Mouse (Mus musculus): ENCODE measurements at regions not wholly inside any gene's neighbourhood (a gene's known extent, or its start where the extent isn't known, plus 50 kb on each side); places are given as distances from the start of the nearest gene placed in this dataset.
A peak's percentile ranks its signal among the peaks of the same experiment; 100 is the strongest.

DNA sequence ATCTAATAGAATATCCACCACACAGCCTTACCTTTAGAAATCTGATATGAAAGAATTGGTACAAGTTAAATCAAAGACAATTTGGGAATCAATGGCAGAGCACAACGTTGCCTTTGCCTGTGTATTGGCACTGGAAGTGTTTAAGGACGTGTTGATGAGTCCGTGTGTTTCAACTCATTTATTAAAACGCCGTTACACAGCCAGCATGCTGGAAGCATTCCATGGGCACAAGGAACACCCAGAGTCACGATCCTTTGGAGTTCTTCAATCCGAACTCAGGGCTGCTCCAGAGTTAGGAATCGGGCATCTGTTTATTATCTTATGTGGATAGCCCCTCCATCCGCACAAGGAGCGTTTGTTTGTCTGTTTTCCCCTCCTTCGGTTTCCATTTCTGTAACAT is 244.2 kb downstream of the Hs3st3b1 start:
- Histone ChIP-seq H3K9ac (replicated peaks) (no peak overlapping the region), H3K4me2 (replicated peaks) (0 out of 2 replicates have a peak overlapping the region, but pooled peaks have one; percentile 14), H3K9me3 (no peaks in the 10 kb centered on the region), H3K4me1 (peaks cover 11% of the 10 kb centered on the region), H3K4me3 (no peak overlapping the region), H3K27ac (replicated peaks) (no peak overlapping the region), H3K36me3 (no peaks in the 10 kb centered on the region), H3K27me3 (no peaks in the 10 kb centered on the region)
- ATAC-seq (replicated peaks), result no peak
- 46% methylated on average over 11 of the region's 11 CpGs for WGBS

DNA sequence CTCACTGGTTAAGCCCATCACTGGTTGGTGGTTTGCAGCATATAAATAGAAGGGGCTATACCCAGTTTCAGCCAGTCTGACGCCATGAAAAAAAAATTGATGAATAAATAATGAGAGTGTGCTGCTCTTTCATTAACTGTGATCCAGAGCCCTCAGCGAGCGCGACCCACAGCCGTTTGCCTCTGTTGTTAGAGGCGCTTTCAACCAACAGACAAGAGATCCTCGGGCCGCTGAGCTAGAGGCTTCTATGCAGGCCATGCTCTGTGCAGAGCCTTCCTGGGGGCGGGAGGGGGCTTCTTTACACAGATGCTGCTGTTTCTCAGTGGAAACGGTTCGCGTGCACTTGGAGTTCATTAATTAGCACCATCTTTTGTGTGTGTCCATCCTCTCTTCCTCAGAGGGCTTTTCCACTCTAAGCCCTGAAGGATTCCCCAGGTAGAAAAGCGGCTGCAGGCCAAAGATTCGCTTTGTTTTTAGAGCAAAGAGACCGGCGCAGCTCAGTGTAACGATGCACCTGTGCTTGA is 243.6 kb downstream of the Hs3st3b1 start:
- H3K9ac ChIP-seq (replicated peaks), result no peak overlapping the region
- no peak overlapping the region for H3K27ac ChIP-seq (replicated peaks)
- no peak for ATAC-seq (replicated peaks)
- H3K9me3 ChIP-seq, result no peaks in the 10 kb centered on the region
- no peaks in the 10 kb centered on the region for H3K36me3 ChIP-seq
- 0 out of 2 replicates have a peak overlapping the region, but pooled peaks have one; percentile 14 for H3K4me2 ChIP-seq (replicated peaks)
- H3K4me1 ChIP-seq, result peaks cover 11% of the 10 kb centered on the region
- H3K4me3 ChIP-seq, result no peak overlapping the region
- H3K27me3 ChIP-seq, result no peaks in the 10 kb centered on the region
- 17% methylated on average over 17 of the region's 17 CpGs for WGBS

DNA sequence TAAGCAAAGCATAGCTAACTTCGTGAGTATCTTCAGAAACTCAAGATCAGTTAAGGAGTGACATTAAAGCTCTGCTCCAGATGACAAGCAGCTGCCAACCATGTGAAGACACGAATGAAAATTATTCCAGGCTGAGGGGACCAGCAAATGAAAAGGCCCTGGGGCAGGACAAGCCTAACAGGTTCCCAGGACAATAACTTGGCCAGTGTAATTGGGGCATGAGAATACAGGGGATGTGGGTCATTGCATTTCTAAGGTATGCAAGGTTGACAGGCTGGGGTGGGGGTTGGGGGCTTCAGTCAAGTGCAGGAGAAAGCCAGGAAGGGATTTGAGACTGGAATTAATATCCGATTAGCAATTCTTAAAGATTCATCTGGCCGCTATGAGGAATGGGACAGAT is 242.6 kb downstream of the Hs3st3b1 start:
- no peaks in the 10 kb centered on the region for H3K9me3 ChIP-seq
- no peak overlapping the region for H3K9ac ChIP-seq (replicated peaks)
- no peak overlapping the region for H3K27ac ChIP-seq (replicated peaks)
- H3K4me2 ChIP-seq (replicated peaks), result no peak overlapping the region
- ATAC-seq (replicated peaks), result no peak
- H3K4me1 ChIP-seq, result peaks cover 11% of the 10 kb centered on the region
- H3K27me3 ChIP-seq, result no peaks in the 10 kb centered on the region
- H3K36me3 ChIP-seq, result no peaks in the 10 kb centered on the region
- H3K4me3 ChIP-seq, result no peak overlapping the region
- WGBS, result 66% methylated on average over 4 of the region's 4 CpGs

DNA sequence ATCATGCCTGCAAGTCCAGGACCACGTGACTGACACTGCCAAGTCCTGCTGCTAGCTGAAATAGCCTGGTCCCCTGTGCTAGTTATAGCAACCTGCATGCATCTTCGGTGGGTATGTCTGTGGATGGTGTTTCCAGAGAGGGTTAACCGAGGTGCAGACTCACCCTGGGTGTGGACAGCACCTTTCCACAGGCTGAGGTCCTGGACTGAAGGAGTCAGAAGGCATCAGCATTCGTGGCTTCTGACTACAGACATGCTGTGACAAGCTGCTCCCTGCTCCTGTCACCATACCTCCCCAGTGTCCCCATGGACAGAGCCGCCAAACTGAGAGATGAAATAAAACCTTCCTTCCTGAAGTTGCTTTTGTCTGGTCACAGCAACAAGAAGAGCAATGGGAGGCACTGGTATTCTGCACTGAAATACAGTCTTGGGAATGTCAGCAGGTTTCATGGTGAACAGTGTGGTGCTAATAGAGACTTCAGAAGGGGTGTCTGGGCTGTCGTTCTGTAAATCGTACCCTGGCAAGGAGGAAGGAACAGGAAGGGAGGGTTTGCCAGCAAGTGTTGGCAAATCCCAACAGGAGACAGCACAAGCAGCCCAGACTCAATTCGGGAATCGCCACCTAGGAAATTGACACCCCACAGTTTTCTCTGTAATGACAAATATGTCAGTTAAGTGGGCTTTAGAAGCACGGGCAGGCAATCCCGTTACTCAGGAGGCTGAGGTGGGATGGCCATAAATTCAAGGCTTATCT is 237.7 kb downstream of the Hs3st3b1 start:
- no peak for ATAC-seq (replicated peaks)
- H3K27me3 ChIP-seq, result no peaks in the 10 kb centered on the region
- WGBS, result 59% methylated on average over 11 of the region's 11 CpGs
- H3K36me3 ChIP-seq, result no peaks in the 10 kb centered on the region
- H3K4me1 ChIP-seq, result no peaks in the 10 kb centered on the region; the same call in 1 of the 2 replicates
- no peaks in the 10 kb centered on the region for H3K9me3 ChIP-seq
- no peak overlapping the region for H3K9ac ChIP-seq (replicated peaks)
- no peak overlapping the region for H3K4me2 ChIP-seq (replicated peaks)
- no peak overlapping the region for H3K4me3 ChIP-seq
- H3K27ac ChIP-seq (replicated peaks), result 0 out of 2 replicates have a peak overlapping the region, but pooled peaks have one; percentile 37

DNA sequence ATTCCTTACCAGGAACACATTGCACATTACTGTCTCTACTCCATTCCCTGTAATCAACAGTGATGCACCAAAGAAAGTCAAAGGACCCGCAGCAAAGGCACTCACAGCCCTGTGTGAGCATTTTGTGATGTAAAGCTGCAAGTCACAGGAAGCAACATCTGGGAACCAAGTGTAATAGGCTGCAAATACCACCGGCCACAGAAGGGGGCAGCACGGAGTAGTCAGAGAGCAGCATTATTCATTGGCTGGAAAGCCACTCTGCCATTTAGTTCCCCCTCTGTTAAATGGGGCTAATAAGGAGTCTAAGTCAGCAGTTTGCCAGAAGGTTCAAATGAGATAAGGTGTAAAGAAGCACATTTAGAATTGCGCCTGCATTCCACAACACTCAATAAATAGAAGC is 231.0 kb downstream of the Hs3st3b1 start:
- H3K9ac ChIP-seq (replicated peaks), result no peak overlapping the region
- H3K4me3 ChIP-seq, result no peak overlapping the region
- no peak for ATAC-seq (replicated peaks)
- WGBS, result 46% methylated on average over 4 of the region's 4 CpGs
- no peaks in the 10 kb centered on the region for H3K27me3 ChIP-seq
- no peaks in the 10 kb centered on the region for H3K9me3 ChIP-seq
- H3K36me3 ChIP-seq, result no peaks in the 10 kb centered on the region
- no peaks in the 10 kb centered on the region for H3K4me1 ChIP-seq
- no peak overlapping the region for H3K27ac ChIP-seq (replicated peaks)
- H3K4me2 ChIP-seq (replicated peaks), result no peak overlapping the region

DNA sequence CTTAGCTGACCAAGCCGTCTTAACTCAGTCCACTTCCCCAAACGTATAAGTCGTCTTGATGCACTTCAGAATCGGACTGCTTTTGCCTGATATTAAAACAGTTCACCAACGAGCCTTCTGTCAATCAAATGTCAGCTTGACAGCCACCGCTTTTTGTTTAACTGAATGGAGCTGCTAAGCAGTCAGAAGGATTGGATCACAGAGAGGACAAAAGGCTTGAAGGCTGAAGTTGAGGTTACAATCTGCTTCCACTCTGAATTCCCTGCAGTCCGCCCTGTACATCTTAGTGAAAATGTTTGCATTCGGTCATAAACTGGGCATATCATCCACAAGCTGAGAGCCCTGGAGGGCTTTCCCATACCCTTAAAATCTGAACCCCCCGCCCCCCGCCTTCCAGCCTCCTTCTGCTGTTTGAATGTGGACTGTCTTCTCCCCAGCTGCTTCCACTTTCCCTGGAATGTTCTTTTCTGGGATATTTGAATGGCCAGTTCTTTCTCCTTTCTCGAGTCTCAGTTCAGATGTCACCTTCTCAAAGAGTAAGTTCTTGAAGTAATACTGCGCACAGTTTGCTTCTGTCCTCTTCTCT is 217.0 kb downstream of the Hs3st3b1 start:
- Histone ChIP-seq H3K4me3 (no peak overlapping the region), H3K9me3 (no peaks in the 10 kb centered on the region), H3K27me3 (peaks cover 5% of the 10 kb centered on the region; the same call in 1 of the 2 replicates), H3K4me2 (replicated peaks) (no peak overlapping the region), H3K27ac (replicated peaks) (no peak overlapping the region), H3K4me1 (peaks cover 36% of the 10 kb centered on the region), H3K36me3 (no peaks in the 10 kb centered on the region), H3K9ac (replicated peaks) (no peak overlapping the region)
- WGBS, result 25% methylated on average over 12 of the region's 12 CpGs
- no peak for ATAC-seq (replicated peaks)

GRCm38 (mm10) chr11:63706057-63706456 is 216.0 kb downstream of the Hs3st3b1 start:
- Histone ChIP-seq H3K36me3 (no peaks in the 10 kb centered on the region), H3K27ac (replicated peaks) (no peak overlapping the region), H3K4me3 (no peak overlapping the region), H3K4me2 (replicated peaks) (no peak overlapping the region), H3K4me1 (peaks cover 36% of the 10 kb centered on the region), H3K9ac (replicated peaks) (no peak overlapping the region), H3K9me3 (no peaks in the 10 kb centered on the region), H3K27me3 (peaks cover 5% of the 10 kb centered on the region; the same call in 1 of the 2 replicates)
- 41% methylated on average over 8 of the region's 8 CpGs for WGBS
- ATAC-seq (replicated peaks), result no peak

DNA sequence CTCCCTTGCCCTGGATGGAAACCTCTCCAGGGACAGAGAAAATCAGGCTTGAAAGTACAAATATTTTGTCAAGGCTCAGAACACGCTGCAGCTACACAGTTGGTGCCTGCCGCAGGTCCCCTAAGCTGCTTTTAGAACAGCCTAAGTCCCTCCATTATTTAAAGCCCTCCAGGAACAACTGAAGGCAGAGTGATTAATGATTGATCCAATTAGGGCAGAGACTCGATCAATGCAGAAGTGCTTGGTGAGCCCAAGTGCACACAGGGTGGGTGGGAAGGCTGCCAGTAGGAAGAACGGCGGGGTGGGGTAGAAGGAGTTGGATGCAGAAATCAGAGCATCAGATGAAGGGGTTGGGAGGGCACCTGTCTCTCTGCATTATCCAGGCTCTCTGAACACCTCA is 215.0 kb downstream of the Hs3st3b1 start:
- Histone ChIP-seq H3K9ac (replicated peaks) (no peak overlapping the region), H3K27me3 (peaks cover 5% of the 10 kb centered on the region; the same call in 1 of the 2 replicates), H3K27ac (replicated peaks) (no peak overlapping the region), H3K4me1 (peaks cover 36% of the 10 kb centered on the region), H3K36me3 (no peaks in the 10 kb centered on the region), H3K4me3 (no peak overlapping the region), H3K9me3 (no peaks in the 10 kb centered on the region), H3K4me2 (replicated peaks) (no peak overlapping the region)
- WGBS, result 7% methylated on average over 5 of the region's 5 CpGs
- no peak for ATAC-seq (replicated peaks)

GRCm38 (mm10) chr11:63708412-63708811 is 213.7 kb downstream of the Hs3st3b1 start:
- 32% methylated on average over 4 of the region's 4 CpGs for WGBS
- H3K9me3 ChIP-seq, result no peaks in the 10 kb centered on the region
- H3K27ac ChIP-seq (replicated peaks), result peak overlapping the region; percentile 3; the same call in 1 of the 2 replicates
- no peak overlapping the region for H3K4me3 ChIP-seq
- H3K4me2 ChIP-seq (replicated peaks), result no peak overlapping the region
- ATAC-seq (replicated peaks), result peak; percentile 71; the same call in 1 of the 2 replicates
- peaks cover 36% of the 10 kb centered on the region for H3K4me1 ChIP-seq
- H3K36me3 ChIP-seq, result no peaks in the 10 kb centered on the region
- H3K27me3 ChIP-seq, result peaks cover 5% of the 10 kb centered on the region; the same call in 1 of the 2 replicates
- no peak overlapping the region for H3K9ac ChIP-seq (replicated peaks)

DNA sequence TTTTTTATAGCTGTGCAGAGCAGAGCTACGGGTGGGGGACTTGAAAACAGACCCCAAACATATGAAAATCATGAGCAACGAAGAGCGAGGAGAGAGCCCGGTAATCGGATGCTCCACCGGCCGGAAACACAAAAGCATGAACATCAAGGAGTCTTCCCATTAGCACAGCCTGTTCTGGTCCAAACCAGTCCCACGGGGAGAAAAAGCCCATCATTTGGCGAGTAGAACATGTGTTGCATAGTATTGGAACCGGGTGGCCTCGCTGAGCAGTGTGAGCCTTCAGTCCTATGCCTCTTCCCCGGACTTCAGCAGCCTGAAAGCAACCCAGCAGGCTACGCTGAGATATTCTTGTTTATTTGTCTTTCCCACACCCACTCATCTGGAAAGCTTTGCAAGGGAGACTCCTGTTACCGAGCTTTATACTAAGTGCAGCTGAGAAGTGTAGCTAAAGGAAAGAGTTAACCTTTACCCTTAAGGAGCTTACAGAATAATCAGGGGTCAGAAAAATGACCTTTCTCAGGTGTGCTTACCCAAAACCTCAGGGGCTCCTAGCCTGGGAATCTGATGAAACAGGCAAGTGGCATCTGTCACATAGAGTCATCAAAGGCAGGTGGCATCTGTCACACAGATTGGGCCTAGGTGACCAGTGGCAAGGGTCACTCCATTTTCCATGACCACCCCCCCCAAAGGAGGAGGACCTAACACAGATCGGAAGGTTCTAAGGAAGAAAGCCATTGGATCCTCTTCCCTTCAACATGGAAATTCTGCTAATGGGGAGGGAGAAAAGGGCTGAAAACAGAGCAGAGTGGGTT is 209.8 kb downstream of the Hs3st3b1 start:
- Histone ChIP-seq H3K36me3 (no peaks in the 10 kb centered on the region), H3K4me1 (peaks cover 14% of the 10 kb centered on the region), H3K4me2 (replicated peaks) (no peak overlapping the region), H3K9me3 (no peaks in the 10 kb centered on the region), H3K27me3 (no peaks in the 10 kb centered on the region), H3K27ac (replicated peaks) (no peak overlapping the region), H3K4me3 (no peak overlapping the region), H3K9ac (replicated peaks) (no peak overlapping the region)
- ATAC-seq (replicated peaks), result no peak
- 64% methylated on average over 15 of the region's 15 CpGs for WGBS

DNA sequence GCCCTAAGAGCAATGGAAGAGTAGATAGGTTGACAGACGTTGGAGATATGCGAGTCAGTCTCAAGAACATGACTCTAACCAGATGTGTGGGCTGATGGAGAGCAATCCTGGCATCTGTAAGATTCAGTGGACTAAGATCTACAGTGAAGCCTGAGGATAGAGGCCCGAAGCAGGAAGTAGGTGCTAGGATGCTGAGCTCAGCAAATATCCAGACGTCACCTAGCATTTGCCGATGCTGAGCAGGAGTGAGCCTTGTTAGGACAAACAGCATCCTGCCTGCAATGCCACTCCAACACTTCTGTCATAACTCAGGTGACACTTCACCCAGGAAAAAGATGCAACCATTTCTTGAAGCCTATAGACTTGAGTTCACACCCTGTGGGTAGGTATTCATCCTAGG is 199.8 kb downstream of the Hs3st3b1 start:
- no peak overlapping the region for H3K4me2 ChIP-seq (replicated peaks)
- no peak overlapping the region for H3K4me3 ChIP-seq
- 97% methylated on average over 5 of the region's 5 CpGs for WGBS
- H3K9me3 ChIP-seq, result no peaks in the 10 kb centered on the region
- no peak for ATAC-seq (replicated peaks)
- H3K9ac ChIP-seq (replicated peaks), result no peak overlapping the region
- H3K27me3 ChIP-seq, result no peaks in the 10 kb centered on the region
- H3K36me3 ChIP-seq, result no peaks in the 10 kb centered on the region
- H3K4me1 ChIP-seq, result no peaks in the 10 kb centered on the region
- no peak overlapping the region for H3K27ac ChIP-seq (replicated peaks)

GRCm38 (mm10) chr11:63730880-63731279 is 191.2 kb downstream of the Hs3st3b1 start:
- 79% methylated on average over 9 of the region's 9 CpGs for WGBS
- no peak overlapping the region for H3K9ac ChIP-seq (replicated peaks)

More at GRCm38 (mm10) chr11:63730880-63731279, 191.2 kb downstream of the Hs3st3b1 start:
- no peaks in the 10 kb centered on the region for H3K4me1 ChIP-seq
- H3K9me3 ChIP-seq, result no peaks in the 10 kb centered on the region
- H3K27me3 ChIP-seq, result no peaks in the 10 kb centered on the region
- no peak overlapping the region for H3K4me2 ChIP-seq (replicated peaks)
- no peak overlapping the region for H3K27ac ChIP-seq (replicated peaks)
- no peak for ATAC-seq (replicated peaks)
- H3K4me3 ChIP-seq, result no peak overlapping the region
- no peaks in the 10 kb centered on the region for H3K36me3 ChIP-seq
